ENCODE assay signal across 13 mouse cellular contexts in genomic region chr7:56801841-56802240, GRCm38 (mm10).
"Had no signal": no experiment of that assay in that cellular context is flagged by ENCODE, and none has a peak within 500 bp of the region (broad histone marks: within the 10 kb centered on the region; RNA-seq: fewer than 3 reads in every experiment).

No protein-coding gene starts in this region.

- H3K9me3 ChIP-seq: liver, embryonic 13.5 days had no signal

- H3K9ac ChIP-seq: liver, embryonic 13.5 days had no signal

- H3K27me3 ChIP-seq: liver, embryonic 13.5 days had no signal

- H3K36me3 ChIP-seq: liver, embryonic 13.5 days had no signal

- H3K4me3 ChIP-seq: liver, embryonic 13.5 days had no signal

- H3K27ac ChIP-seq: kidney, postnatal 0 days; liver, embryonic 13.5 days had no signal

- DNase-seq: kidney, adult 18-20 months; kidney, adult 9 months; kidney, postnatal 25 days; liver, embryonic 13.5 days; lung, adult 2 months; lung, postnatal 14 days; lung, postnatal 4 days; midbrain, embryonic 14.5 days; thymus, adult 18-20 months; thymus, postnatal 36 days had no signal

- H3K4me2 ChIP-seq: liver, embryonic 13.5 days; midbrain, embryonic 11.5 days had no signal

- ATAC-seq: intestine, embryonic 16.5 days had no signal

- H3K4me1 ChIP-seq: liver, embryonic 13.5 days had no signal
